Mouse (Mus musculus): Measurements from ENCODE around the gene Man2a1.

Gene Man2a1

DNA sequence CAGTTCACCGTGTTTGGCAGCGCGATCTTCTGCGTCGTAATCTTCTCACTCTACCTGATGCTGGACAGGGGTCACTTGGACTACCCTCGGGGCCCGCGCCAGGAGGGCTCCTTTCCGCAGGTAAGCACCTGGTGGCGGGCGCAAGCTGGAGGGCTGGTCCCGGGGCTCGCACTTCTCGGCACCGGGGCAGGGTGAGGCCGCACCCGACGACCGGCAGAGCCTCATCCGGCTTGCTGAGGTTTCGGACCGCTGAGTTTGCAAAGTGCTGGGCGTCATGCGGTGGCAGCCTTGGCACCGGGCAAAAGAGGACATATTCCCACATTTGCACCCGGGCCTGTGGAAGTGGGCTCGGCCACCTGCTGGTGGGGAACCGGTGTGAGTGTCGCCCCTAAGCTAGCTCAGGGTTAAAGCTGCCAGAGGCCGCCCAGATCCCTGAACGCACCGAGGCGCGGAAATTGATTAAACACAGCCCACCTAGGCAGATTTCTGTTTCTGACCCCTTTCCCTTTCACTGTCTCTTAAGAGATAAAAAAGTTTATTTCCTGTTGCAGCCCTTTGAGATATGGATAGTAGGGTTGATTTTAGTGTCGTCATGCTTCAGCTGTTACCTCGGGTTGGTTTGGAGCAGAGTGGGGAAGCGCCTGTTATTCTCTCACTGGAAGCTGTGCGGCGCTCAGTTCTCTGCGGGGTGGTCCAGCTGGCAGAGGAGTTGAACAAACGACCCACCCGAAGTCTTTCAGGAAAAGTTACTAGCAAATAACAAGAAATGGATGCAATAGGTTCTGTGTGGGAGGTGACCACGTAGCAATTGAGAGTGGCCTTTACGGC lies 1.4 kb downstream of the Man2a1 start:
- peak in 1 of 2 experiments; percentile 54 for DNase-seq (ENCODE audit: low spot score in 2 of 2)

DNA sequence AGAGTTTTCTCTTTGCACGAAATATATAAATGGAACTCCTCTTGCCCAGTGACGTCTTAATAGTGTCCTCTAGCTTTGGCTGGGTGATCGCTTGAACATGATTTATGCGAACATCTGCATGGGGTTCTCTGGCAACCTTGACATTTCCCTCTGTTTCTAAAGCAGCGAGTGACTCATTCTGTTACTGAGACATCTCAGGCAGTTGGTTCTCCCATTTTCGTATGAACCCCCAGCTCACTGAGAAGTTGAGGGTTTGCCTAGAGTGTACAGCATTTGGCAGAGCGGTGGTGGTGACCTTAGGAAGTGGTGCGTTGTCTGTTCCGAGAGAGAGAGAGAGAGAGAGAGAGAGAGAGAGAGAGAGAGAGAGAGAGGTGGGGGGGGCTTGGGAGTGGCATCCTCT lies 2.6 kb downstream of the Man2a1 start:
- DNase-seq (ENCODE audit: low spot score in 2 of 2), result no peak

DNA sequence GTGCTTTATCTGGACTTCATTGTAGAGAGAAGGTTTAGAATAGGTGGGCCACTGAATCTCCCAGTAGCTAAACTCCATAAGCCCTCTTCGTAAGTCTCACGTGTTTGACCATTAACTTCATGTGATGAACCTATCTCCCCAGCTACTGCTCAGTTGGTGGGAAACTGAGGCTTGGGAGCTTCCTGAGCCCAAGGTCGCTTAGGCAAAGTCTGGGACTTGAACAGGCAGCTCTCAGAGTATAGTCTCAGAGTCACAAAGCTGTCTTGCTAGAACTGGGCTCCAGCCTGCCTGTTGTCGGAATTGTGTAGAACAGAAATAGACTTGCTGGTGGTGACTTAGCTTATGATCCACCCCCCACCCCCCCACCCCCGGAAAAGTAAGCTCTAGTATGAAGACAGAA lies 3.0 kb downstream of the Man2a1 start:
- no peak for DNase-seq (ENCODE audit: low spot score in 2 of 2)

DNA sequence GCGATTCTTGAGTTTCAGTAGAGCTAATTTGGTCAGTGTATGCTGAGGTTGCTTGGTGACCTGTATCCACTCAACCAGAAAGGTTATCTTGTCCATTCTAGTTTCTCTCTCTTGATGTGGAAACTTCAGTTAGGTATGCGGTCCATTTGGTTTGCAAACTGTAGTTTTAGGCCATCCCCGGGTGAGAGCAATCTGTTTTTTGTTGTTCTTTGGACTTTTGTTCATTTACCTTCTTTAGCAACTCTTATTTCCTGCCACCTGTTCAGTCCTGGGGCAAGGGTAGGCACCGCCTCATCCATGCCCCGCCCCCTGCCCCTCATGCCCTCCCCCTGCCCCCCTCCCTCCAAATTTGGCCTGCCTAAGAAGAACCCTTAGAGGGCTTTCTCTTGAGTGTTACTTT lies 3.6 kb downstream of the Man2a1 start:
- no peak for DNase-seq (ENCODE audit: low spot score in 2 of 2)

DNA sequence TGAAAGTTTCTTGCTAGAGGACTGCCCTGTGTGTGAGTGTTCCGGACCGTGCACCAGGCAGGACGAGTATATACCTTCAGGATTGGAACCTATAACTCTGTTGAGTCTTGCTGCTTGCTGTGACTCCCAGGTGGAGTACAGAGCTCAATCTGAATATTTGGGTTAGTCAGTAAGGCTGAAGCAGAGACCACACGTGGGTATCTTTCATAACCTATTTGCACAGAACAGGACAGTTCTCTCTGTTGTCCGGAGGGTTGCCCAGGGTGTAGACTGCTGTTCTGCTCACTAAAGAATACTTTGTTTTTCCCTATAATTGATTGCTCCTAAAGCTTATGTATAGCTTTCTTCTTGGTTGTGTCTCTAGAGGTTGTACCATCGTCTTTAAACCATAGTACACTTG lies 7.7 kb downstream of the Man2a1 start:
- no peak for DNase-seq (ENCODE audit: low spot score in 2 of 2)

DNA sequence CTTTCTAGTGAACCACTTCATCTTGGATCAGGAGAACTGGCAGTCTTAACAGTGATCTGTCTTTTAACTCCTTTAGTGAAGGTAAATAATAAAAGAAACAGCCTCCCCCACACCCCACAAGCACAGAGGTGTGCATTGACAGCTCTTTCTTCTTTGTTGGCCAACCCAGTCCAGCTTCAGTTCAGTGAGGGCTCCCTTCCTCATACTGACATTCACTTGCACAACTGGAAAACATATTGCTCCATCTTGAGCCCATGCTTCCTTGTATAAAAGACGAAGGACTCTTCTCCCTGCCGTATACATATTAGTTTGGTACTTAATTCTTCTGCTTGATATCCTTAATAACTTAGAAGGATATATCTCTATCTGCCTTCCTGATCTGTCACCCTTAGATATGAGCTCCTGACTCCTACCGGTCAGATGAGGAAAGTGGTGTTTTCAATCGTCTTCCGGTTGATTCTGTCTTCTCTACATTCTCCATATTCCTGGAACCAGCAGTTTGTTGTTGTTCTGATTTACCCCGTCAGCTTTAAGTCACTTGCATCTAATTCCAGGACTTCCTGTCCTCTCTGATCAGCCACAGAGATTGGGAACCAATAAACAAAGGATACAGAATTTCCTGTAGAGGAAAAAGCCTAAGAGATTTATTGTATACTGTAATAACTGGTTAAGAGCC lies 8.5 kb downstream of the Man2a1 start:
- DNase-seq (ENCODE audit: low spot score in 2 of 2), result no peak

DNA sequence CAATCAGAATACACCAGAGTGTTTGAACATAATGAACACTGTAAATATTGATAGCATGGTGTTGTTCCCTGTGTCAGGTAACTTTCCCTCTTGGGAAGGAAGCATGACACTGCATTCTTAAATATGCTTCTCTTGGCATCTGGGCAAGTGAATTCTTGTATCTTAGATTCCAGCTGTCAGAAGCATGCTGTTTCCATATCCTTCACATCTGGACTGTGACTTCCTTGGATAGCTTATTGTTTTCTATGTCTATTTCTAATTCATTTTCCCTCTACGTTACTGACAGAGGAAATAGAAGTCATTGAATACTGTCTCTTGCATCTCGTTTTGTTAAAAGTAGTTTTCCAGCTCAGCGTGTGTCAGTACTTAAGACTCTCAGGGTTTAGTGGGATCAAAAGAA lies 9.2 kb downstream of the Man2a1 start:
- DNase-seq (ENCODE audit: low spot score in 2 of 2), result no peak

DNA sequence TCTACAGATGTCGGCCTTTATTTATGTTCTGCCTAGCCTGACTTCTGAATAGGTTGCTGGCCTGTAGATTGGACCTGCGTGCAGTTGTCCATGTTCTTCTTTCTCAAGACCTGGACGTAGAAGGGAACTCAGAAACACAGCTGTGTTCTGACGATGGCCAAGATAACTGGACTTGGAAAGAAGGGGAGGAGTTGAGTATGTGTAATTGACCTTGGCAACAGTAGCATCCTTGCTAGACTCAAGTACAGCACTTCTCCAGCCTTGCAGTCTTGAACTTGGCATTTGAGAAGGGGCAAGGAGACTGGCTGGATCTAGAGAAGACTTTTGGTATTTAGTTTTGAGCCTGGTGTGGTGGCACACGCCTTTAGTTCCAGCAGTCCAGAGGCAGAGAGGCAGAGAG lies 10.9 kb downstream of the Man2a1 start:
- no peak for DNase-seq (ENCODE audit: low spot score in 2 of 2)

DNA sequence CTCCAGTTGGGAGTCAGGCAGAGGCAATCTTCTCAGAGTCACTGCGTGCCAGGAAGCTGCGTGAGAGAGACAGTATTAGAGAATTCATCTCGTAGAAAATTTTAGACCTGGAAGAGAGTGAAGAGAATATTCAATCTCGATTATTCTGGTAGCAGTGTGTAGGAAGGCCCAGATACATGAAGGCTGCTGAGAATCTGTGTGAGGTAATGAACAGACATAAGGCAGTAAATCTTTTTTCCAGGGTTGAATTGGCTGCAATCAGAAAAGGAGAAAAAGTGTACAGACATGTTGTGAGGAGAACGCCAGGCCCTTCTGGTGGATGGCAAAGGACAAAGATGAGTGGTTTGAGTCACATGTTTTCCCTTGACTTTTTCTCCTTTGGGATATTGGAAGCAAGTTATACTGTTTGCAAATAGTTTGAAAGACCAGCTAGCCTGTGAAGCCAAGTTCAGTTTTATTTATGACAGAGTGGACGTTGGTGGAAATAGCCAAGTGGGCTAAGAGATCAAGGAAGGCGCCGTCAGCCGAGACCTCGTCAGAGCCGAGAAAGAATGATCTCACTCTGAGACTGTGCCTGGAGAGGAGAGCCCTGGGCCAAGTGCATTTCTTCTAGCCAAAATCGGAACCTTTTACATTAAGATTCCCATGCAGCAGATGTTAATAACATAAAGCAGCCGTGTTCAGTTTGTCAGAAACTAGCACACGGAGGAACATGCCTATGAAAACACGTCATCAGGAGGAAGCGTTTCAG lies 11.8 kb downstream of the Man2a1 start:
- no peak for DNase-seq (ENCODE audit: low spot score in 2 of 2)

DNA sequence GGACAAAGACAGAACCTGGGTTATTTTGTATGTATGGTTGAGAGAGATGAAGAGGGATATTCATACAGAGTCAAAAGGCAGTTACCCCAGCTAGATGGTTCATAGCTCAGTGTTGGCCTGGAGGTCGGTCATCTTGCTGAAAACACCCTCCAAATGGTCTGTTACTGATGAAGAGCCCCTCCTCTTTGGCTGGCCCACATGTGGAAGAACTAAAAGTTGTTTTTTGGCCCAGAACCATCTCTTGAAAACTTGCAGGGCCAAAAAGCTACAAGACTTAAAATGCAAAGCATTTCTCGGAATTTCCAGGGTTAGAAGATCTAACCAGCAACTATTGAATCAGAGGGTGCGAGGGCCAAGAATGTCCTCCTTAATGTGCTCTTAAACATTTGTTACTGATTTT lies 12.4 kb downstream of the Man2a1 start:
- DNase-seq (ENCODE audit: low spot score in 2 of 2), result no peak

DNA sequence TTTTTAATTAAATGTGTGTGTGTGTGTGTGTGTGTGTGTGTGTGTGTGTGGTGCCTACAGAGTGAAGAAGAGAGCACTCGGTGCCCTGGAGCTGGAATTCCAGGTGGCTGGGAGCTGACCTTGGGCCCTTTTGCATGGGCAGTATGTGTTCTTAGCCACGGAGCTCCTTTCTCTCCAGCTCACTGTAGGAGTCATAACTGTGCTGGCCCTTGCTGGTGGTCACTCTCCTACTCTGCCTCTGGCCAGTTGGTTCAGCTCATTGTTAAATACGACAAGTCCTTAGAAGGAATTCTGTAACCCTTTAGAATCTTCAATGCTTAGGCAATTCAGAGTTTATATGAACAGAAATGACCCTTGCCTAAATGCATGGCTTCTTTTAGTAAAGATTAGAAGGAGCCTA lies 12.8 kb downstream of the Man2a1 start:
- no peak for DNase-seq (ENCODE audit: low spot score in 2 of 2)

DNA sequence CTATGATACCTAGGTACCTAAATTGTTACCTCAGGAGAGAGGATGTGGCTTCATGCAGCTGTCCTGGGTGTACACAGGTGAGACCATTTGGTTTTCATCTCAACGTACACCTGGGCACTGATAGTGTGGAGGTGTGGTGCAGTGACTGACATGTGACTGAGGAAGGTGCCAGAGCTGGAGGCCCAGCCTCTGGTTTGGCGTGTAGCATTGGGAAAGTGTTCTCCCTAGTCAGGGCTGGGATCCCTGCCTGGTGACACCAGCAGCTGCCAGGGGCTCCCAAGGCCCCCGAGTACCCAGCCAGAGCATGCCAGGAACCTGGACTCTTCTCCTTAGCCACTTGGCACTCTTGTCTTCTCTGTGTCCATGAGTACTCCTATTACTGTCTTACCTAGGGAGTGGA lies 14.3 kb downstream of the Man2a1 start:
- DNase-seq (ENCODE audit: low spot score in 2 of 2), result no peak

DNA sequence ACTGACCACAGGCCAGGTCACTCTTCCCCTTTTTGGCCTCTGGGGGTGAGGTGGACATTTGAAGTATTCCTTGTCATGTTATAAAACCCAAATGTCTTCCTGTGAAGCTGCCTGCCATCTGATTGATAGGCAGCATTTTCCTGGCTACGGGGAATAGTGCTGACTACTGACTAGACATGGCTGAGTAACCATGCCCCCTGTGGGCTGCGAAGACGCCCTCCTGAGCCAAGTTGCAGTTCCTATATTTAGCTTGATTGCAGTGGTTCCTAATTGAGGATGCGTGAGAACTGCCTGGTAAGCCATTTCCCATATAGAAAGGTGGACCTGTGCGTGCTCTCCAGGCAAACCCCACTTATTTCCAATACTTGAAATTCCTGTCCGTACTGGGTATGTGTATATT lies 14.9 kb downstream of the Man2a1 start:
- no peak for DNase-seq (ENCODE audit: low spot score in 2 of 2)

DNA sequence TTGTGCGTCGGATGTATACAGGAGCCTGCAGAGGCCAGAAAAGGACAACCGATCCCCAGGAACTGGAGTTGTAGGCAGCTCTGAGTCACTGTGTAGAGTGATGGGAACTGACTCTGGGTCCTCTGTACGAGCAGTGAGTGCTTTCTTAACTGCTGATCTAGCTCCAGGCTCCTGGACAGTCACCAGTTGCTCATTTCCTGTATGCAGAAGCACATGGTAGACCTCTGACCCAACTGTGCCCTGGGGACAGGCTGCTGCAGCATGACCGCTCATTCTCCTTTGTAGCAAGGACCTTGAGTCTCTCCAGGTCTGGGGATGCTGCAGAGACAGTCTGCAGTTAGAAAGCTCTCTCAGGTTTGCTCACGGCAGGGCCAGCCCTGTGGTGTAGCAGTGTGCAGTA lies 15.7 kb downstream of the Man2a1 start:
- DNase-seq (ENCODE audit: low spot score in 2 of 2), result no peak

DNA sequence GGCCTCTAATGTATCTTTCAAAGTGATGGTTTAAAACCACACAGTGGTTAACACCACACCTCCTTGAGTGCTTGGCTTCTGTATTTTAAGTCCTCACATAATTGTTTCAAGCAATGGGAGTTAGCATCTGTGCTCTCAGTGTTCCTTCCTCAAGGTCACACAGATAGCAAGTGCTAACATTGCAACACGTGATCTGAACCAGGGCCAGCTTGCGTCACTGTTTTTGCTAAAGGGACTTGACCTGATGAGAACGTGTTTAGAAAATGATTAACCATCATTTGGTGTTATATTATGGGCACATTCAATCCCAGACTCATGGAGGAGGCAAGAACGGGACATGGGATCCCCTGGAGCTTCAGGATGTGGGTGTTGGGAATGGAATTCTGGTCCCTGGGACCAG lies 17.3 kb downstream of the Man2a1 start:
- DNase-seq (ENCODE audit: low spot score in 2 of 2), result no peak

DNA sequence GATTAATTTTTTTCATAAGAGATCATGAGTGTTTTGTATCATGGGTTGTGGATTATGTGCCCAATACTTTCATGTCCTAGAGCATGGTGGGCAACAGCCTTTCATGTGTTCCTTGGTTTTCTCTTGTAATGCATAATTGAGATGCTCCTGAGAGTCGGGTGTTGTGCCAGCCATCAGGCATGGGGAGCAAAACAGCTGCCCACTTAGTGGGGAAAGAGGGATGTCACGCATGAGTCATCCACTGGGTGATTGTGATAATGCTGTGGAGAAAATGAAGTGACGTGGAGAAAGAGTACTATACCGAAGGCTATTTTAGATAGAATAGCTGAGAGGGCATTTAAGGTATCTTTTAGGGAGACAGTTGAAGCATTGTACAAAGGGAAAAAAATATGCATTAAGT lies 18.5 kb downstream of the Man2a1 start:
- no peak for DNase-seq (ENCODE audit: low spot score in 2 of 2)

DNA sequence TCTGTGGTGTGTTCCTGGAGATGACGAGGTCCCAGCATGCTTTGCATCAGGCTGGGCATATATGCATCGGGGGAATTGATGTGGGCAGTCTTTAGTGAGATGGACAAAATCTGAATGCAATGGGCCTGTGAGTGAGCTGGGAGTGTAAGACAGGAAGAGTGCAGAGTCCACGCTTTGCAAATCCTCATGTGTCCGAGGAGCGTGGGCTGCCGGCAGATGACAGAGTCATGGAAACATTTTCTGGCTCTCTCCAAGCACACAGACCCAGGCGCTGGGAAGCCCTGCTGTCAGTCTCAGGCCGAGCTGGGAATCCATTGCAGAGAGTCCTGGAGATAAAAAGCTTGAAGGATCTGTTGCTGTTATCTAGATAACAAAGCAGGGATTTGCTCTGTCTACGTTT lies 19.6 kb downstream of the Man2a1 start:
- no peak for DNase-seq (ENCODE audit: low spot score in 2 of 2)

DNA sequence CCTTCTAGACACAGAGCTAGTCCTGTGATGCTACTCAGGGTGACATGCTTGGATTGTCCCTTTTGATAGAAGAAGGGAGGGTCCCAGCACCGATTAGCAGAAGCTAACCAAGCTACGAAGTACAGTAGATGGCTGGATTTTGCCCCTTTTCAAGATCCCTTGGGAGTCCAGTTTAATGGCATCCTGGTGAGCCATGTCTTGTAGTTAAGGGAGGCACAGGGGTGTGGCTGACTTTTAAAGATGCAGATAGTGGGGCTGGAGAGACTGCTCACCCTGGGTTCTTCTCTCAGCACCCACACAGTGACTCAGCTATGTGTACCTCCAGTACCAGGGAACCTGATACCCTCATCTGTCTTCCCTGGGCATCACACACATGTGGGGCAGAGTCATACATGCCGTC lies 20.1 kb downstream of the Man2a1 start:
- no peak for DNase-seq (ENCODE audit: low spot score in 2 of 2)

DNA sequence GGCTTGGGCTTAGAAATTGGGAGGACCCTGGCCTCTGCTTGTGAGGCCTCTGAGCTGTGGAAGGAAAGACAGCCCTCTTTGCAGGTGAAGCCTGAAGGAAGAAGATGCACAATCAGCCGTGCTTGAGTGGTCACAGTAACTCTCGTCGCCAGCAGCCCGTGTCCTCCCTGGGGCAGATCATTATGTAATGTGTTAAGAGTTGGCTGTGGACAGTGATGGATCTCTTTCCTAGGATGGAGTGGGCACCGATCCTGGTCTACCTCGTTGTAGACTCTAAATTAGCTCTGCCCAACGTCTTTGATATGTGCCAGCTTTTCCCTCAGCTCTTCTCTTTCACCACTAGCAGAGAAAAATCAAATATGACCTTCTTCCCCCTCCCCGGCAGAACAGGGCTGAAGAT lies 20.7 kb downstream of the Man2a1 start:
- no peak for DNase-seq (ENCODE audit: low spot score in 2 of 2)

DNA sequence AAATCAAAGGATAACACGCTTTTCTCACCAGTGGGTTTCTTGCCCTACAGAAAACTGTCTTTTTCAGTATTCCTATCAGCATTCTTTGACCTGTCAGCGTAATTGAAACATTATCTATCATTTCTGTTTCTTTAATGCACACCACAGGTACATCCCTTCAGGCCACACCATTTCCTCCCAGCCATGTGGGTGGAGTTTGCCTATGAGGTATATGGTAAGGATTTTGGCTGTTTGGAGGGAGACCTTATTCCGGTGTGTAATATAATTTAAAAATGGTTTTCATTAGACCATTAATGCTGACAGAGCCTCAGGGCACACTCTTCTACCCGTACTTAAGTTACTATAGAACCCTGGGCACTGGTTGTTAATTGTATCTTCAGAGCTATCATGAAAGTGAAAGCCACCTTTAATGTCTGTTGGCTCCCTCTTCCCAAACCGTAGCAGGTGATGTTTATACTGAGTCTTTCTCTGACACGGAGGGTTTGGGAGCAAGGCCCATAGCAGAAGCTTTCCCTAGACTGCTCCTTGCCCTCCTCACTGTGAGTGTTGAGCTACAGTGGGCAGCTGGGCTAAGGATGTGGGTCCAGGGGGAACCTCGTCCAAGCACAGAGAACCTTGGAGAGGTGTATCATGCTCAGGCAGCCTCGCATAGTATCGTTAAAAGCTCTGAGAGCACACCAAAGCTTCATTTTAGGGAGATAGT lies 21.3 kb downstream of the Man2a1 start:
- no peak for DNase-seq (ENCODE audit: low spot score in 2 of 2)

DNA sequence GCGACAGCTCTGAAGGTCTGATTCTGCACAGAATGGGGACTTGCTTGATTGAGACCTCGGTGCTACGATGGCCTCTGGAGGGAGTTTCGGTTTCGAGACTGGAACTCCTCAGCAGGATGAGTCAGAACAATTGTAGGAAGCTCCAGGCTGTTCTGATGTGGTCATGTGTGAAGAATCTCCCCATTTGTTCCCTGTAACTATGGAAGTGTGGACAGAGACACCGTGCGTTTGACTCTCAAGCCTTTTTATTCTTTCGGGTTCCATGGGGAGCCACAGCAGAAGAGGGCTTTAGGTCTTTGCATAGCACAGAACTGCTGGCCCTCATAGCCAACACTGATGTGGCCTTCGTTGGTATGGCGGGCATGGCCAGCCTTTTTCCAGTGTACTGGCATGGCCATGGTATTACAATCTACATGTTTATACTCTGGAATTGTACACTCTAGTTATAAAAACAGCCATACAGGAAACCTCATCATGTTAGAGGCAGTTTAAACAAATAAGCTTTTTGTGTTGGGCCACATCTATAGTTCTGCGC lies 21.9 kb downstream of the Man2a1 start:
- DNase-seq (ENCODE audit: low spot score in 2 of 2), result no peak

DNA sequence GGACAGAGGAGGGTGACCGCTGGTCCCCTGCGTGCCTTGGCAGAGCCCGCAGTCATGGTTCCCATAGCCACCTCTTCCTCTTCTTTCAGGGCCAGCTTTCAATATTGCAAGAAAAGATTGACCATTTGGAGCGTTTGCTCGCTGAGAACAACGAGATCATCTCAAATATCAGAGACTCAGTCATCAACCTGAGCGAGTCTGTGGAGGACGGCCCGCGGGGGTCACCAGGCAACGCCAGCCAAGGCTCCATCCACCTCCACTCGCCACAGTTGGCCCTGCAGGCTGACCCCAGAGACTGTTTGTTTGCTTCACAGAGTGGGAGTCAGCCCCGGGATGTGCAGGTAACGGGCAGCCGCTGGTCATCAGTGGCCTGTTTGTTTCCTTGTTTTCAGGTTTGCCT lies 23.9 kb downstream of the Man2a1 start:
- no peak for DNase-seq (ENCODE audit: low spot score in 2 of 2)
